Mouse (Mus musculus) urinary bladder, postnatal 25 days (tissue): ENCODE results near the gene Rab24.

Experiments used
- DNase-seq: peaks from one replicate; pipeline ENCODE4 v3.0.0; 2022; ENCODE audit warnings: low spot score

The Rab24 gene

DNA sequence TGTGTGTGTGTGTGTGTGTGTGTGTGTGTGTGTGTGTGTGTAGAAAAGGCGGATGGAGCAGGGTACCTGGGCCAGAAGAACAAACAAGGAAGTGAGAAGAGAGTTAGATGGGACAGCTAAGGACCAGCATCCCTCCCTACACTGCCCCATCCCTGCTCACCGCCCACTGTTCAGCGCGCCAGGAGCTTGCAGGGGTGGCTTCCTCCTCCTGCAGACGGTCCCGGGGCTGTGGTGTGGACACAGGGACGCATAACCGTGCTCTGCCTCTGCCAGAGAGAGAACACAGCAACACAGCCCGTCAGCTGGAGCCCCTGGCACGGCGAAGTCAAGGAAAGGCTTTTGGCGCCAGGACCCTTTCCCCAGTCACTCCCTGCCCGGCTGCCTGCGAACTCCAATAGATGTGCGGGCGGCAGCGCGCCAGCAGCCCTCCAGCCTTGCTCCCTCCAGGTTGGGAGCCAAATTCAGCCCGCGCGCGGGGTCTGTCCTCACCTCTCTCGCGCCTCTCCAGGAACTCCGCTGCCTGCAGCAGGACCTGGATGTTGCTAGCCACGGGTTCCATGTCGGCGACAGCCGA, 7.5 kb upstream of the Rab24 start:
- DNase-seq: no peak

- DNase-seq: no peak
These were observed 6.9 kb upstream of the Rab24 start for GRCm38 (mm10) chr13:55328641-55329040.

- DNase-seq: no peak
These were observed 6.4 kb upstream of the Rab24 start for GRCm38 (mm10) chr13:55328171-55328570.

DNA sequence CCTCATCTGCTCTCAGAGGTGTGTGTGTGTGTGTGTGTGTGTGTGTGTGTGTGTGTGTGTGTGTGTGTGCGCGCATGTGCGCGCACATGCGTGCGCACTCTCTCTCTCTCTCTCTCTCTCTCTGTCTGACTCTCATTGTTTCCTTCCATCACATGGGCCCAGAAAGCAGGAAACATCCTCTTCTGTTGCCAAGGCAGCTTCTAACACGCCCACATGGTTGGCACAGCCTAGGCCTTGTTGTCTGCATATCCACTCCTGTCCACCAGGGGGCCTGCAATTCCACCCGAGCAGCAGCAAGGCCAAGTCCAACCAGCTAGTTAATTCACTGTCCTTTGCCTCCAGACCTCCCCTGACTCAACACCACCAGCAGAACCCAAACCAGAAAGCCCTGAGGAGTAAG, 5.9 kb upstream of the Rab24 start:
- DNase-seq: peak; percentile 82

- DNase-seq: no peak
These were observed 5.4 kb upstream of the Rab24 start for GRCm38 (mm10) chr13:55327169-55327568.

DNA sequence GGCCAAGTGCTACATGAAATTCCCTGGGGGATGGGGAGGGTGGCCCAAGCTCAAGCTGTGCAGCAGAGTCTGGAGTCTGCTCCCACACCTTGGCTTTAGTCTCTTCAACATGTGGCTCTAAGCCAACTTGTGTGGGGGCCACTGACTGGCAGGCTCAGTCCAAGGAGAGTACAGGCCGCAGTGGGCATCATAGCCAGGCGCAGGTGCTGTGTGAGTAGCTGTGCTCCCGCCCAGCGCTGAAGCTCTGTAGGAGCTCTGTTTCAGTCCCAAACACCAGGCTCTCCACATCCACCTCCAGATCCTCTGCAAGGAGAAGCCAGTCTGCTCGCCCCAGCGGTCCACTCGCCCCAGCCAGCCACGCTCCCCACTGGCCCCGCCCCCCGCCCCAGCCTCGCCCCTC, 3.9 kb upstream of the Rab24 start:
- no peak for DNase-seq

DNA sequence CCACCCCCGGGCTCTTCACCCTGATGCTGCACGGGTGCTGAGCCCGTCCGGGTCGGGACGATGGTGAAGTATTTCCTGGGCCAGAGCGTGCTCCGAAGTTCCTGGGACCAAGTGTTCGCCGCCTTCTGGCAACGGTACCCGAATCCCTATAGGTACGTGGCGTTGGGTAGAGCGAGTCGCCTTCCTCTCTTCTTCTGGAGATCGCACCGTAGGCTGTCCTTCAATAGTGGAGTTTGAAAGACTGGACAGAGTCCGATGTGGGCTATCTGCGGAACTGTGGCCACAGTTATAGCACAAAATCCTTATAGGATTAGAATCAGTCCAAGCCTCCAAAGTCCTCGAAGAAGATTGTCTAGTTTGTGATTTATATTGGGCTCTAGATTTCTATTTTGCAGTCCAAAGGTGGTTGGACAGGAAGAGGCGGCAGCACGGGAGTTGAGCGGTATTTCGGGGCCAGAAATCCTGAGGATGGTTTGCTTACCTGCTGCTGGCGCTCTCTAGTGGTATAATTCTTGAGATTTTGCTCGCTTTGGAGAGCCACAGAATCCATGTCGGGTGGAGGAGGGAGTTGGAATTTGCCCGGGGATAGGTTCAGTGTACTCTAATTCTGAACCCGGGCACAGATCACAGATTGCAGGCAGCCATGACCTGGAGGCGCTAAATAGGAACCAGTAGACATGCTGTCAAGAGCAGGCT, 532 bp upstream of the Rab24 start:
- no peak for DNase-seq

DNA sequence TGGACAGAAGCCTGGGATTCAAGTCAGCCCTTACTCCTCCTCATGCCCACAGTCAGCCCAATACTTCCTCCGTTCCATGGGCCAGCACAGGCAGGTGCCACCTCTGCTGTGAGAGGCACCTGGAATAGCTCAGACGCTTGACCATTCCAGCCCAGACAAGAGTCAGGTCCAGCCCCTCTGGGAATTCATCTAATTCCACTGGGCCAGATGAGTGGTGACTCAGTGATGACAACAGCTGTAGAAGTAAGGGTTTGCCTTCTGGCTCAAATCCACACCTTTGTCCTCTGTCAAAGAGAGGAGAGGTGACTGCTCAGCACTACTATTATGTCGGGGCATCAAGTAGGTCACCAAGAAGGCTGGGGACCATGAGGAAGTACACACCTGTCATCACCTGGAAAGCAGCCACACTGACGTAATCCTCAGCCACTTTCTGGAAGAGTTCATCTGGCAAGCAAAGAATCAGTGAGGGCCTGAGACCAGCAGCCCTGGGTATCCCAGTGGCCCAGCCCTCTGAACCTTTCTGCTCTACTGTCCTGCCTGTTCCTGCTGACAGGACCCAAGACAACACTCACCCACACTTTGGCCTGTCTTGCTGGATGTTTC, 1.7 kb downstream of the Rab24 start, which contains the start of gene Prelid1:
Gene Prelid1 (plus strand): TSS at position 570 of the 603 bp plus-strand sequence.
- no peak for DNase-seq

DNA sequence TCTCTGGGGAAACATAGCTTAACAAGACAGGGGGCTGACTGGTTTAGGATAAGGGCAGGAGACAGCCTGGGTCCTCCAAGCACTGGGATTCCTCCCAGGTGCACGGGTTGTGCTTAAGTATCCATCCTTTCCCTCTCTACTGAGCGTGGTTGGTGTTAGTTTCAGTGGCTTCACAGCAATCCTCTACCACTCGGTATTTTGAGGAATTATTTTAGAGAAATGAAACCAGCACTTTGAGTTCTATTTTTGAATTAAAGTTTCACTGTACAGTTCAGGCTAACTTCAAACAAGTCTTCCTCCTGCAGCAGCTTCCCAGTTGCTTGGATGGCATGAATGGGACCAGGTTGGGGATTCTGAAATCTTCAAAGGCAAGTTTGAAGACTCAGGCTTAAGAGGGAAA, 3.4 kb downstream of the Rab24 start:
- no peak for DNase-seq

- DNase-seq: no peak
These were observed 6.8 kb downstream of the Rab24 start for GRCm38 (mm10) chr13:55314891-55315412.

DNA sequence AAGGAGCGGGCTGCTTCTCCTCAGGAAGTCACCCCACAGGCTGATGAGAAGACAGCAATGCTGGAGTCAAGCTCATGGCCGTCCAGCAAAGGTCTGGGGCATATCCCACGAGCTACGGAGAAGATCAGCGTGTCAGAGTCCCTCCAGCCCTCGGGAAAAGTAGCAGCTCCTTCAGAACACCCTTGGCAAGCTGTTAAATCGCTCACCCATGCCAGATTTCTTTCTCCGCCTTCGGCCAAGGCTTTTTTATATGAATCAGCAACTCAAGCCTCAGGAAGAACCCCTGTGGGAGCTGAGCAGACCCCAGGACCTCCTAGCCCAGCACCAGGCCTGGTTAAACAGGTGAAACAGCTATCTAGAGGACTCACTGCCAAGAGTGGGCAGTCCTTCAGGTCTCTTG, 8.7 kb downstream of the Rab24 start:
- DNase-seq: no peak

GRCm38 (mm10) chr13:55312028-55312630, 9.6 kb downstream of the Rab24 start:
- DNase-seq: no peak

- no peak for DNase-seq
These were observed 20.8 kb downstream of the Rab24 start for GRCm38 (mm10) chr13:55300913-55301312.

- no peak for DNase-seq
These were observed 25.0 kb downstream of the Rab24 start for GRCm38 (mm10) chr13:55296760-55297159.

- DNase-seq: no peak
These were observed 32.9 kb downstream of the Rab24 start for GRCm38 (mm10) chr13:55288854-55289253.

DNA sequence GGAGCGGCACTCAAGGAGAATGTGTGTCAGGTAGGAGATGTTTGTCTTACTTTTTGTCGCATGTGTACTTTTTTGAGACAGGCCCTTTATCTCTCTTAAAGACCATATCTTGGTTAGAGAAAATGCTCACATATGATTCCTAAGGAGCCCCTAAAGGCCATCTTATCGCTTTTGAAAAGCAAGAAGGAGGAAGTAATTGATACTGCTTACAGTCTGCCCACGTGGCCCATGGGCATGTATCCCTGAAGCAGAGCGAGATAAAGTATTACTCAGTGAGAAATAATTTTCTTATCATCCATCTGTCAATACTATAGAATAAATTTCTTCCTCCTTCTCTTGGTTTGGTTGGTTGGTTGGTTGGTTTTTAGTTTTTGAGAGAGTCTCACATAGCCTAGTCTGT, 44.1 kb downstream of the Rab24 start:
- DNase-seq: no peak

DNA sequence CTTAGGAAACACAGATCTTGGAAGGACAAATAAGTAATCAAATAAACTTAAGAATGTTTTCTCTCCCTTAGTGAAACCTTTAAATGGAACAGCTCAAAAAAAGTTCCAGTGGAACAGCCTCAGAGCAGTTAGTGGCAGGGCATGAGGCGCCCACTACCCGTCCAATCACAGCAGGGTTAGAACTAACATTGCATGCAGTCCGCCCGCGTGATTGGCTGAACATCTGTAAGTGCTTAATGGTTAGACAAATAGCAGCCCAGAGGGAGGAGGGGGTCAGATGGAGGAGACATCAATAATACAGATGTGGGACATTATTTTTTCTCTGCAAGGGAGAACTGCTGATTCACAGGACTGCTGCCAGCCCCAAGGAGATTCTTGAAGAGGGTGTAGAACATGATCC, 44.5 kb downstream of the Rab24 start:
- DNase-seq: no peak
